Mouse (Mus musculus) midbrain, embryonic 13.5 days (tissue): ENCODE results near the gene Wdfy2. TPM values are rescaled to one million over a fixed set of nuclear protein-coding genes. Genes with fewer than 3 reads are reported as not detected.
"Not testable (repeated sequence)": the region's sequence is repeated elsewhere in the genome, so short reads cannot be mapped to it uniquely, and the experiment has no call there.

Experiments
- ATAC-seq: fragments of 200-750 bp; cut with Nextera tagmentation; 2 replicates; pipeline ENCODE4 v1.8.0; 2017; ENCODE audit warnings: mild to moderate bottlenecking, moderate TSS enrichment, moderate library complexity
- H3K27ac ChIP-seq: fragments of 300-500 bp; sonication (generic); 2 replicates; pipeline ENCODE4 v1.5.1; 2015; ENCODE audit warnings: inconsistent platforms, mild to moderate bottlenecking, moderate library complexity
- H3K27me3 ChIP-seq: fragments of 300-500 bp; sonication (generic); 2 replicates; pipeline ENCODE4 v1.6.1; 2015; ENCODE audit warnings: mild to moderate bottlenecking, inconsistent platforms
- H3K36me3 ChIP-seq: fragments of 300-500 bp; sonication (generic); 2 replicates; pipeline ENCODE4 v1.6.1; 2015; ENCODE audit warnings: mild to moderate bottlenecking, inconsistent platforms
- H3K4me1 ChIP-seq: fragments of 300-500 bp; sonication (generic); replicated peaks from 2 replicates; pipeline ENCODE4 v1.6.1; 2015; ENCODE audit warnings: inconsistent platforms
- H3K4me2 ChIP-seq: fragments of 300-500 bp; sonication (generic); replicated peaks from 2 replicates; pipeline ENCODE4 v1.6.1; 2015; ENCODE audit warnings: moderate library complexity, mild to moderate bottlenecking, inconsistent platforms
- H3K4me3 ChIP-seq: fragments of 300-500 bp; sonication (generic); replicated peaks from 2 replicates; pipeline ENCODE4 v1.5.1; 2015; ENCODE audit warnings: mild to moderate bottlenecking, inconsistent platforms
- H3K9ac ChIP-seq: fragments of 300-500 bp; sonication (generic); replicated peaks from 2 replicates; pipeline ENCODE4 v1.6.1; 2015; ENCODE audit warnings: mild to moderate bottlenecking, inconsistent platforms
- H3K9me3 ChIP-seq: fragments of 300-500 bp; sonication (generic); 2 replicates; pipeline ENCODE4 v1.6.1; 2016; ENCODE audit warnings: mild to moderate bottlenecking, inconsistent platforms
- WGBS: fragments of 180-500 bp; shearing (Covaris S2); methylation state at CpG from one replicate; pipeline ENCODE4 v1.1.7; 2015; 5-methylcytosine and 5-hydroxymethylcytosine counted together
- polyA plus RNA-seq: library from polyadenylated mRNA; unstranded; fragments of >200 nt; fragmentation: Nextera tagmentation; extraction: Ambion mirVana; gene quantifications from 2 replicates; pipeline ENCODE4 v1.2.1, GENCODE M21; 2015

The Wdfy2 gene
- polyA plus RNA-seq, 1 experiment from 2014 or later, result 9.1 TPM

GRCm38 (mm10) chr14:62825575-62826332, 11.7 kb upstream of the Wdfy2 start:
- ATAC-seq, result no peak
- Histone ChIP-seq H3K4me3 (no peak overlapping the region), H3K9ac (no peak overlapping the region), H3K36me3 (no peaks in the 10 kb centered on the region), H3K9me3 (no peaks in the 10 kb centered on the region), H3K27me3 (no peaks in the 10 kb centered on the region), H3K4me1 (0 out of 2 replicates have a peak, but pooled peaks cover 5% of the 10 kb centered on the region), H3K4me2 (no peak overlapping the region), H3K27ac (no peak overlapping the region)
- 91% methylated on average over 8 of the region's 8 CpGs for WGBS

DNA sequence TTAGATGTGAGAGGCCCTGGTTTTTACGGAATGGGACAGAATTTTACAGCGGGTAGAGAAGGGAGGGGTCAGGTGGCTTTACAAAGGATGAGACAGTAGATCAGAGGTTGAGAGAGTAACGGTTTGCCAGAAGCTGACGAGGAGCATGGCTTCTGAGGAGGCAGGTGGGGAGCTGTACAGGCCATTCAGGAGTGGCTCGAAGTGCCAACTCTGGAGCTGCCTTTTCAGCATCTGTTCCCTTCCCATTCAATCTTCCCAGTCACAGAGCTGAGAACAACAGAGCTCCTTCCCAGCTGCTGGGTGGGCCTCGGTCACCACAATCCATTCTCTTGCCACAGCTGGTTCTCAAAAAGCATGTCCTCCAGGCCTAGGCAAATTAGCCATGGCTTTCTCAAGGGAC, 8.2 kb upstream of the Wdfy2 start:
- ATAC-seq, result no peak

GRCm38 (mm10) chr14:62831691-62832275, 5.7 kb upstream of the Wdfy2 start:
- Histone ChIP-seq H3K4me2 (no peak overlapping the region), H3K4me3 (no peak overlapping the region), H3K4me1 (0 out of 2 replicates have a peak, but pooled peaks cover 5% of the 10 kb centered on the region), H3K9ac (no peak overlapping the region), H3K9me3 (no peaks in the 10 kb centered on the region), H3K27me3 (no peaks in the 10 kb centered on the region), H3K27ac (no peak overlapping the region), H3K36me3 (no peaks in the 10 kb centered on the region)
- ATAC-seq, result no peak
- WGBS, result 92% methylated on average over 3 of the region's 3 CpGs

More for the DNA sequence above, 8.2 kb upstream of the Wdfy2 start:
- H3K27ac ChIP-seq, result no peak overlapping the region
- no peak overlapping the region for H3K9ac ChIP-seq
- H3K9me3 ChIP-seq, result no peaks in the 10 kb centered on the region
- no peaks in the 10 kb centered on the region for H3K36me3 ChIP-seq
- no peaks in the 10 kb centered on the region for H3K27me3 ChIP-seq
- 39% methylated on average over 6 of the region's 6 CpGs for WGBS
- 0 out of 2 replicates have a peak, but pooled peaks cover 5% of the 10 kb centered on the region for H3K4me1 ChIP-seq
- no peak overlapping the region for H3K4me3 ChIP-seq
- H3K4me2 ChIP-seq, result no peak overlapping the region

DNA sequence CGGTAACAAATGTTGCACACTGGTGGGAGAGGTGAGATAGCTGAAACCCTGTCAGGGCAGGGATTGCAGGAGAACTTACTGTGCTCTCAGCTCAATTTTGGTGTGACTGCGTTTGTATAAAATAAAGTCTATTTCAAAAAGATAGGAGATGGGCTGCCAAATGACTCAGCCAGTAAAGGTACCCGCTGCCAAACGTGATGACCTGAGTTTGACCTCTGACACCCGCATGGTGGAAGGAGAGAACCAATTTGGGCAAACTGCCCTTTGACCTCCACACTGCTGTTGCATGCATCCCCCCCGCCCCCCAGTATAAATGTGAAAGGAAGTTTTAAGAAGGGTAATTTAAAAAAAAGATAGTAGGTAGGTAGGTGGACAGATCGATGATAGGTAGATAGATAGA, 4.4 kb upstream of the Wdfy2 start:
- 0 out of 2 replicates have a peak, but pooled peaks cover 5% of the 10 kb centered on the region for H3K4me1 ChIP-seq
- no peak overlapping the region for H3K9ac ChIP-seq
- no peak overlapping the region for H3K4me2 ChIP-seq
- H3K9me3 ChIP-seq, result no peaks in the 10 kb centered on the region
- no peaks in the 10 kb centered on the region for H3K27me3 ChIP-seq
- H3K4me3 ChIP-seq, result no peak overlapping the region
- ATAC-seq, result no peak
- WGBS, result 88% methylated on average over 7 of the region's 7 CpGs
- no peaks in the 10 kb centered on the region for H3K36me3 ChIP-seq
- H3K27ac ChIP-seq, result no peak overlapping the region

DNA sequence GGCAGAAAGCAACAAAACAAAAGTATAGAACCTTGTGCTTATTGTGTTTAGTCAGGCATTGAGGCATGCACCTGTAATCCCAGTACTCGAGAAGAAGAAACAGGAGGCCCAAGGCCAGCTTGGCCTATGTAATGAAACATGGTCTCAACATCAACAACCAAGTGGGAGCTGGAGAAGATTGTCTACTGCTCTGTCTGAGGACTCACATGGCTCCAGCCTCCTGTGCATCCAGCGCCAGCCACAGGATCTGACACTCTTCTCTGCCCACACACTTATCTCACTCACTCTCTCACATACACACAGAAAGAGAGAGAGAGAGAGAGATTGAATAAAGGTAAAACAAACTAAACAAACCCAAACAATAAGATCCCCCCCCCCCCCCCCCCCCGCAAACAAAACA, 3.9 kb upstream of the Wdfy2 start:
- H3K9me3 ChIP-seq, result no peaks in the 10 kb centered on the region
- H3K27ac ChIP-seq, result no peak overlapping the region
- 52% methylated on average over 3 of the region's 3 CpGs for WGBS
- peaks cover 9% of the 10 kb centered on the region for H3K4me1 ChIP-seq
- H3K36me3 ChIP-seq, result no peaks in the 10 kb centered on the region
- H3K4me2 ChIP-seq, result no peak overlapping the region
- no peak overlapping the region for H3K9ac ChIP-seq
- ATAC-seq, result no peak
- H3K27me3 ChIP-seq, result no peaks in the 10 kb centered on the region
- H3K4me3 ChIP-seq, result no peak overlapping the region

- not testable (repeated sequence) for H3K9ac ChIP-seq, H3K27ac ChIP-seq, H3K4me2 ChIP-seq, H3K4me3 ChIP-seq, ATAC-seq, H3K9me3 ChIP-seq, H3K27me3 ChIP-seq, H3K36me3 ChIP-seq
- 79% methylated on average over 3 of the region's 3 CpGs for WGBS
- peaks cover 23% of the 10 kb centered on the region for H3K4me1 ChIP-seq
Observed at GRCm38 (mm10) chr14:62835737-62836136, 1.7 kb upstream of the Wdfy2 start.

- Histone ChIP-seq H3K9me3 (no peaks in the 10 kb centered on the region), H3K4me2 (peak overlapping the region; percentile 63), H3K27ac (peak overlapping the region; percentile 81), H3K4me3 (peak overlapping the region; percentile 55), H3K36me3 (peaks cover 5% of the 10 kb centered on the region; the same call in 1 of the 2 replicates), H3K9ac (peak overlapping the region; percentile 47; the same call in 1 of the 2 replicates), H3K4me1 (peaks cover 23% of the 10 kb centered on the region), H3K27me3 (no peaks in the 10 kb centered on the region)
- ATAC-seq, result peak; percentile 96
- WGBS, result under 1% methylated on average over 37 of the region's 37 CpGs
Observed at GRCm38 (mm10) chr14:62836926-62837640, 395 bp upstream of the Wdfy2 start.

DNA sequence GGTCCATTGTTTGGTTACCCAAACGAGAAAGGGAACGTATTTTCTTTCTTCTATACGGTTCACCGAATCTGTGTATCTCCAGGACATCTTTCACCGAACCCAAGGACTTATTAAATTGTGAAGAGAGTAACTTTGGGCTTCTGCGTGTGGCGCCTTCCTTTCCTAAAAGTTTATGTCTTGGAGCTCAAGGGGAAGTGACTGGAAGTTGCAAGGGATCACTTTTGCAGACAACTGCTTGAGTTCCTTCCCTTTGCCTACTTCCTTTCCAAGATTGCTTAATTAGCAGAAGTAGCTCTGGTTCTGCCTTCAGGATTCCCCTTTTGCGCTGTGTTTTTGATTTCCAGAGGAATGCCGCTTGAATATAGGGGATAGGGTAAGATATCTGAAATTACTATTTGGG, 858 bp downstream of the Wdfy2 start:
- no peaks in the 10 kb centered on the region for H3K27me3 ChIP-seq
- no peak for ATAC-seq
- H3K36me3 ChIP-seq, result peaks cover 5% of the 10 kb centered on the region; the same call in 1 of the 2 replicates
- H3K9me3 ChIP-seq, result no peaks in the 10 kb centered on the region
- H3K4me1 ChIP-seq, result peaks cover 32% of the 10 kb centered on the region
- H3K4me2 ChIP-seq, result peak overlapping the region; percentile 73
- H3K4me3 ChIP-seq, result peak overlapping the region; percentile 55
- peak overlapping the region; percentile 84 for H3K9ac ChIP-seq
- peak overlapping the region; percentile 81; the same call in 1 of the 2 replicates for H3K27ac ChIP-seq
- WGBS, result 11% methylated on average over 9 of the region's 9 CpGs

GRCm38 (mm10) chr14:62841726-62842125, 4.2 kb downstream of the Wdfy2 start:
- Histone ChIP-seq H3K4me3 (no peak overlapping the region), H3K4me2 (no peak overlapping the region), H3K9ac (no peak overlapping the region), H3K36me3 (peaks cover 5% of the 10 kb centered on the region; the same call in 1 of the 2 replicates), H3K4me1 (peaks cover 32% of the 10 kb centered on the region), H3K9me3 (no peaks in the 10 kb centered on the region), H3K27me3 (no peaks in the 10 kb centered on the region), H3K27ac (no peak overlapping the region)
- ATAC-seq, result no peak

- no peak for ATAC-seq
- Histone ChIP-seq H3K27me3 (no peaks in the 10 kb centered on the region), H3K4me3 (no peak overlapping the region)
Observed at GRCm38 (mm10) chr14:62842495-62842894, 5.0 kb downstream of the Wdfy2 start.

DNA sequence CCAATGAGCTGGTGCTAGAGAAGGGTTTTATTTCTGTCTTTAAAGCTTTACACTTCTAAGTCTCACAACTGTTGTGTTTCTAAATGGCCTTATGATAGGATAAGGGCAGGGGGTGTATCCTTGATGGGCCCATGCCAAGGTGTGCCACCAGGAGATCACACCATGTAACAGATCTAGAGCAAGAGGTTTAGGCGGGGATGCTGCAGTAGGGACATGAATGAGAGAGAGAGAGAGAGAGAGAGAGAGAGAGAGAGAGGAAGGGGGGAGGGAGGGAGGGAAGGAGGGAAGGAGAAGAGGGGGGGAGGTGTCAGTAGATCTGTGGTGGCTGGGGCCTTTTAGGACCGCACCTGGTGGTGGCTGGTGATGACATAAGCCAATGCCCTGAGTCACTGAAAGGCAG, 5.5 kb downstream of the Wdfy2 start:
- no peaks in the 10 kb centered on the region for H3K9me3 ChIP-seq
- H3K9ac ChIP-seq, result no peak overlapping the region
- H3K36me3 ChIP-seq, result peaks cover 5% of the 10 kb centered on the region; the same call in 1 of the 2 replicates
- H3K4me2 ChIP-seq, result no peak overlapping the region
- no peak overlapping the region for H3K27ac ChIP-seq
- no peaks in the 10 kb centered on the region for H3K27me3 ChIP-seq
- peaks cover 32% of the 10 kb centered on the region for H3K4me1 ChIP-seq
- H3K4me3 ChIP-seq, result no peak overlapping the region
- no peak for ATAC-seq
- WGBS, result 80% methylated on average over 2 of the region's 2 CpGs

More at GRCm38 (mm10) chr14:62842495-62842894, 5.0 kb downstream of the Wdfy2 start:
- Histone ChIP-seq H3K36me3 (peaks cover 5% of the 10 kb centered on the region; the same call in 1 of the 2 replicates), H3K4me1 (peaks cover 32% of the 10 kb centered on the region), H3K9me3 (no peaks in the 10 kb centered on the region), H3K4me2 (no peak overlapping the region), H3K27ac (no peak overlapping the region), H3K9ac (no peak overlapping the region)

- no peak for ATAC-seq
- WGBS, result 84% methylated on average over 8 of the region's 8 CpGs
- Histone ChIP-seq H3K27ac (no peak overlapping the region), H3K4me3 (no peak overlapping the region), H3K4me2 (no peak overlapping the region), H3K4me1 (peaks cover 20% of the 10 kb centered on the region), H3K36me3 (peaks cover 9% of the 10 kb centered on the region; the same call in 1 of the 2 replicates), H3K27me3 (no peaks in the 10 kb centered on the region), H3K9me3 (peaks cover 6% of the 10 kb centered on the region), H3K9ac (no peak overlapping the region)
Observed at GRCm38 (mm10) chr14:62844226-62844625, 6.7 kb downstream of the Wdfy2 start.
